Mouse (Mus musculus) thymus, adult 2 months (tissue): ENCODE measurements around the gene Dnah7a.

ENCODE experiments used
- CTCF ChIP-seq: fragments of 200-500 bp; IDR thresholded peaks from 2 replicates; pipeline ENCODE4 v1.5.1; 2012; ENCODE audit warnings: mild to moderate bottlenecking, control low read depth, low read length, moderate library complexity, borderline replicate concordance; ENCODE audit not compliant: control insufficient read depth, poor library complexity, insufficient read depth; ENCODE audit errors: extremely low read depth
- POLR2A ChIP-seq: fragments of 200-500 bp; IDR thresholded peaks from 2 replicates; pipeline ENCODE4 v1.6.1; 2012; ENCODE audit warnings: mild to moderate bottlenecking, low read length, control low read depth, moderate library complexity; ENCODE audit not compliant: control insufficient read depth, poor library complexity, insufficient read depth; ENCODE audit errors: extremely low read depth

DNA sequence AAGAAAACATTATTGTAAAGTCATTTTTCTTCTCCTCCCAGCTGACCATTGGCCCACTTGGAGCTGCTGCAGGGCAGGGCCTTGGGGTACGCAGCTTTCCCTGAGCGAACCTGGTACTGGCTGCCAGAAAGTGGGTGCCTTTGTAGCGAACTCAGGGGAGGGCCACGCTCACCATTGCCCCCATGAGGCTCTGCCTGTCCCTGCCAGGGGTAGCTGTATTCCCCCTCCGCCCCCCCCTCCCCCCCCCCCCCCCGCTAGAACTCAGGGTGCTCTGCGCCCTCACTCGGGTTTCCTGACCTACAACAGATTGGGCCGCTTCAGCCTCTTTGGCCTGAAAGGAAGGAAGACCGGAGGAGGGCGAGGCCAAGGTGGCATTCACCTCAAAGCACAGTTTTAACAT lies 42.0 kb upstream of the Dnah7a start:
- TF ChIP-seq POLR2A (no peak), CTCF (no peak)
